Mouse (Mus musculus): ENCODE results near the gene Tmem163. TPM values are rescaled to one million over a fixed set of nuclear protein-coding genes. Genes with fewer than 3 reads are reported as not detected.

The Tmem163 gene
- polyA plus RNA-seq (2014; fragmentation: Nextera tagmentation; extraction: Ambion mirVana), result 64.0 and 64.8 TPM in 2 replicates

DNA sequence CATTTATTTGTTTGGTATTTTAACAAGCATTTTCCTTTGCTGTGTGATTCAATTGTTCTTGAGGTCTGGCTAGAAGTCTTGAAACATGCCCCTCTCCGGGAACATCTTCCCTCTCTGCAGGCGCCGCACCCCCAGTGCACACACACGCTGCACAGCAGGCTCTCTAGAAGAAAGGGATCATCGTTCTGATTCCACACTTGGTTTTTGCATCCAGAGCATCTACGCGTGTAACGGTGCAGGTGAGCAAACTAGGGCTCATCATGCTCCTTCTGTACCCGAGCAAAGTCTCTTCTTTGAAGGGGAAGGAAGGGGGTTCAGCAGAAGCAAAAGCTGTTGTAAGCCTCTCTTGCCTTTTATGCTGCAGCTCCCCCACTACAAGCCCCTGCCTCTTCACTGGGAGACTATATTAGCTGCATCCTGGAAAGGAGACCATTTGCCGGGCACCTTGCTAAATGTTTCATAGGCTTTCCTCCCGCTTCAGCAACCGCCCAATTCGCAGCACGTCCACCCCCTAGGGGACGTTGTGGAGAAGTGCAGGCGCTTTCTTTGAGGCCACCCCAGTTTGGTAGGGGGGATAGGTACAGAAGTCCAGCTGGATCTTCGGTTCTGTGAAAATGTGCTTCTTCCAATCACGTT lies at the start of gene Tmem163:
Tmem163 (minus strand) TSS at position 51 of the 636 bp plus-strand sequence.
- peak within 1 kb of the TSS; percentile 82 for H3K9ac ChIP-seq (replicated peaks; ENCODE audit: low read length)
- 7% methylated on average over 18 of the region's 18 CpGs for WGBS

DNA sequence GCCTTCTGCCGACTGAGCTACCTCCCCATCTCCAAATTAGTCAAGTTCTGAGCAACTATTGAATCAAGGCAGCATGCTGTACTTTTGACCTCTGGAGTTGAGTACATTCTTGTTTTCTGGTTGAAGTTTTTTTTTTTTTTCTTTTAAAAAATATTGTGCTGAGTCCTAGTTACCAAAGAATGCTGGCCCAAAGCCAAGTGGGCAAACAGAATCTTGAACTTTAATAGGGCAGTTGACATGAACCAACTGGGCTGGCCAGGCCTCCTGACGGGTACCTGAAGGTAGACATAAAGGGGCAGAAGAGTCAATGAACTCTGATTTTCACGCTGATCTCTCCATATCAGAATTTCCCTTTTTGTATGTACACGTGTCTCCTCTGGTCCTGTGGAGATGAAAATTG lies 49.7 kb upstream of the Tmem163 start, which contains the start of gene Acmsd:
Acmsd (plus strand) TSS at position 318 of the 400 bp plus-strand sequence.
- Histone ChIP-seq H3K4me3 (replicated peaks; ENCODE audit: low read depth, low read length) (no peak within 1 kb of the TSS), H3K27ac (replicated peaks; ENCODE audit: low read depth, low read length) (no peak within 1 kb of the TSS), H3K27me3 (ENCODE audit: control insufficient read depth, insufficient read depth, low read length) (no peaks in the 10 kb centered on the region), H3K9ac (replicated peaks; ENCODE audit: low read length) (no peak within 1 kb of the TSS), H3K9me3 (ENCODE audit: control insufficient read depth, low read length) (no peaks in the 10 kb centered on the region), H3K4me1 (ENCODE audit: control insufficient read depth, insufficient read depth, low read length) (no peaks in the 10 kb centered on the region), H3K36me3 (ENCODE audit: control insufficient read depth, insufficient read depth, low read length) (no peaks in the 10 kb centered on the region), H3K4me2 (ENCODE audit: low read length) (no peak within 1 kb of the TSS)
- 96% methylated on average over 4 of the region's 4 CpGs for WGBS
- ATAC-seq (ENCODE audit: low FRiP score, low TSS enrichment), result no peak
- no peak for DNase-seq

More for the DNA sequence above, at the start of gene Tmem163:
- H3K27me3 ChIP-seq (ENCODE audit: control insufficient read depth, insufficient read depth, low read length), result peaks cover 11% of the 10 kb centered on the region; the same call in 1 of the 2 replicates
- H3K4me3 ChIP-seq (replicated peaks; ENCODE audit: low read depth, low read length), result peak within 1 kb of the TSS; percentile 70
- peaks cover 9% of the 10 kb centered on the region for H3K4me1 ChIP-seq (ENCODE audit: control insufficient read depth, insufficient read depth, low read length)
- ATAC-seq (ENCODE audit: low FRiP score, low TSS enrichment) (peak; percentile 29; the same call in 1 of the 2 replicates), DNase-seq (peak; percentile 89)
- H3K9me3 ChIP-seq (ENCODE audit: control insufficient read depth, low read length), result no peaks in the 10 kb centered on the region
- H3K27ac ChIP-seq (replicated peaks; ENCODE audit: low read depth, low read length), result peak within 1 kb of the TSS; percentile 70
- no peaks in the 10 kb centered on the region for H3K36me3 ChIP-seq (ENCODE audit: control insufficient read depth, insufficient read depth, low read length)
- peak within 1 kb of the TSS; percentile 87 for H3K4me2 ChIP-seq (ENCODE audit: low read length)

DNA sequence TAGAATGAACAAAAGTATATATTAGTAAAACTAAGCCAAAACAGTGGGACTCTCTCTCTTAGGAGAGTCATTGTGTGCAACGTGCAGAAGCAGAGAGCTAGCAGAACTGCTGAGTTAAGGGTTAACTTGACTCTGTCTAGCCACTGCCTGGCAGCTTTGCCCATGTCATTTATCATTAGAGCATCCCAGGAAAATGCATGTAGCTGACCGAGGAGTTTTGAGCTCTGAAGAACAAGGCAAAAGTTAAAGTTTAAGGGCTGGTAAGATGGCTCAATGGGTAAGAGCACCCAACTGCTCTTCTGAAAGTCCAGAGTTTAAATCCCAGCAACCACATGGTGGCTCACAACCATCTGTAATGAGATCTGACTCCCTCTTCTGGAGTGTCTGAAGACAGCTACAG lies 44.2 kb upstream of the Tmem163 start:
- Histone ChIP-seq H3K9ac (replicated peaks; ENCODE audit: low read length) (no peak overlapping the region), H3K4me1 (ENCODE audit: control insufficient read depth, insufficient read depth, low read length) (no peaks in the 10 kb centered on the region), H3K27ac (replicated peaks; ENCODE audit: low read depth, low read length) (no peak overlapping the region), H3K36me3 (ENCODE audit: control insufficient read depth, insufficient read depth, low read length) (no peaks in the 10 kb centered on the region), H3K27me3 (ENCODE audit: control insufficient read depth, insufficient read depth, low read length) (no peaks in the 10 kb centered on the region), H3K4me2 (ENCODE audit: low read length) (no peak overlapping the region), H3K9me3 (ENCODE audit: control insufficient read depth, low read length) (no peaks in the 10 kb centered on the region), H3K4me3 (replicated peaks; ENCODE audit: low read depth, low read length) (no peak overlapping the region)
- DNase-seq, result no peak
- WGBS, result 59% methylated on average over 2 of the region's 2 CpGs
- ATAC-seq (ENCODE audit: low FRiP score, low TSS enrichment), result no peak

DNA sequence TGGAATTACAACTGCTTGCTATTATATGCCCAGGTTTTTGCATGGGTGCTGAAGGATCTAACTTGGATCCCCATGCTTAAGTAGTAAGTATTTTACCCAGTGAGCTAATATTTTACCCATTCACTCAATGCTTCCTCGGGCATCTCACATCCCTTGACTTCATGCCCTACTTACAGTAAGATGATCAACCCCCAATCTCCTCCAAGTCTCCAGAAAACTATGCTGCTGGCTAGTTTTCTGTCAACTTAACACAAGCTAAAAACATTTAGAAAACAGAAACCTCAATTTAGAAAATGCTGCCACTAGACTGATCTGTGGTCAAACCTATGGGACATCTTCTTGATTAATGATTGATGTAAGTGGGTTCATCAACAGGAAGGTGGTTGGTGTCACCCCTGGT lies 38.9 kb upstream of the Tmem163 start:
- 89% methylated on average over 1 of the region's 1 CpGs for WGBS
- no peaks in the 10 kb centered on the region for H3K4me1 ChIP-seq (ENCODE audit: control insufficient read depth, insufficient read depth, low read length)
- H3K36me3 ChIP-seq (ENCODE audit: control insufficient read depth, insufficient read depth, low read length), result no peaks in the 10 kb centered on the region
- no peak overlapping the region for H3K27ac ChIP-seq (replicated peaks; ENCODE audit: low read depth, low read length)
- ATAC-seq (ENCODE audit: low FRiP score, low TSS enrichment), result no peak
- H3K27me3 ChIP-seq (ENCODE audit: control insufficient read depth, insufficient read depth, low read length), result no peaks in the 10 kb centered on the region
- H3K9ac ChIP-seq (replicated peaks; ENCODE audit: low read length), result no peak overlapping the region
- H3K9me3 ChIP-seq (ENCODE audit: control insufficient read depth, low read length), result no peaks in the 10 kb centered on the region
- DNase-seq, result no peak
- no peak overlapping the region for H3K4me3 ChIP-seq (replicated peaks; ENCODE audit: low read depth, low read length)
- H3K4me2 ChIP-seq (ENCODE audit: low read length), result no peak overlapping the region

DNA sequence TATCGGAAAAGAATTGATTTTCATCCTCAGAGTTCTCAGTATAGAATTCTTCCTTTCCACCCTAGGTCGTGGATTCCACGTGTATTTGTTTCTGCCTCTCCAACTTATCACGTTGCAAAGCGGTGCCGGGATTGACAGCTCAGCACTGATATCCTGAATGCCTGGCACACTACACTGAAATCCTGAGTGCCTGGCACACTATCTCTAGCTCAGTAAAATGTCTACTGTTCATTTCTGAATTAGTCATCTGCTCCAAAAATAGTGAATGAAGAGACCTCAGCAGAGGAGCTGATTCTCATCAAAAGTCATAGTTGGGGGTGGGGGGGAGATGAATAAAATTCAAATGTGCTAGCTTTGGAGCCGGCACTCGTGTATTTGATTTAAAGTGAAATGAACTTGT lies 37.1 kb upstream of the Tmem163 start:
- H3K4me3 ChIP-seq (replicated peaks; ENCODE audit: low read depth, low read length), result no peak overlapping the region
- H3K36me3 ChIP-seq (ENCODE audit: control insufficient read depth, insufficient read depth, low read length), result no peaks in the 10 kb centered on the region
- H3K27ac ChIP-seq (replicated peaks; ENCODE audit: low read depth, low read length), result no peak overlapping the region
- DNase-seq, result no peak
- H3K4me2 ChIP-seq (ENCODE audit: low read length), result no peak overlapping the region
- 94% methylated on average over 8 of the region's 8 CpGs for WGBS
- H3K27me3 ChIP-seq (ENCODE audit: control insufficient read depth, insufficient read depth, low read length), result no peaks in the 10 kb centered on the region
- no peak overlapping the region for H3K9ac ChIP-seq (replicated peaks; ENCODE audit: low read length)
- H3K9me3 ChIP-seq (ENCODE audit: control insufficient read depth, low read length), result no peaks in the 10 kb centered on the region
- ATAC-seq (ENCODE audit: low FRiP score, low TSS enrichment), result no peak
- no peaks in the 10 kb centered on the region for H3K4me1 ChIP-seq (ENCODE audit: control insufficient read depth, insufficient read depth, low read length)

DNA sequence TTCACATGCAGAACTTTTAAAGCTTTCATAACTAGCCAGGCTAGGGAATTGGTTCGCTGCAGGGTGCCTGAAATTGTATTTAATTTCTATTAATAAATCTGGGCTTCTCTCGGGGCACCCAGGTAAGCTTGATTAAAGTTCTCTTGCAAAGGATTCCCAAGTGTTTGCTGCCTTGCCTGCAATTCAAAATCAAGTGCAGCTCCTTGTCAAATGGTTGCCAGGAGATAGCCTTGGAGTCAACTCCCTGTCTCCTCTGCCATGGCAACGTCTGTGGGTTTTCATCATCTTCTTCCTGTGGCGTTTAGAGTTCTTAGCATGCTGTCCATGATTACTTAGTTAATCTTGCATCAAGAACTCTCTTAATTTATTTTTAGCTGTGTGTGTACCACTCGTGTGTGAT lies 26.9 kb upstream of the Tmem163 start:
- Histone ChIP-seq H3K9me3 (ENCODE audit: control insufficient read depth, low read length) (no peaks in the 10 kb centered on the region), H3K9ac (replicated peaks; ENCODE audit: low read length) (no peak overlapping the region), H3K4me1 (ENCODE audit: control insufficient read depth, insufficient read depth, low read length) (no peaks in the 10 kb centered on the region), H3K27me3 (ENCODE audit: control insufficient read depth, insufficient read depth, low read length) (no peaks in the 10 kb centered on the region), H3K36me3 (ENCODE audit: control insufficient read depth, insufficient read depth, low read length) (no peaks in the 10 kb centered on the region), H3K4me3 (replicated peaks; ENCODE audit: low read depth, low read length) (no peak overlapping the region), H3K27ac (replicated peaks; ENCODE audit: low read depth, low read length) (no peak overlapping the region), H3K4me2 (ENCODE audit: low read length) (no peak overlapping the region)
- peak; percentile 31 for DNase-seq
- 61% methylated on average over 5 of the region's 5 CpGs for WGBS
- no peak for ATAC-seq (ENCODE audit: low FRiP score, low TSS enrichment)

DNA sequence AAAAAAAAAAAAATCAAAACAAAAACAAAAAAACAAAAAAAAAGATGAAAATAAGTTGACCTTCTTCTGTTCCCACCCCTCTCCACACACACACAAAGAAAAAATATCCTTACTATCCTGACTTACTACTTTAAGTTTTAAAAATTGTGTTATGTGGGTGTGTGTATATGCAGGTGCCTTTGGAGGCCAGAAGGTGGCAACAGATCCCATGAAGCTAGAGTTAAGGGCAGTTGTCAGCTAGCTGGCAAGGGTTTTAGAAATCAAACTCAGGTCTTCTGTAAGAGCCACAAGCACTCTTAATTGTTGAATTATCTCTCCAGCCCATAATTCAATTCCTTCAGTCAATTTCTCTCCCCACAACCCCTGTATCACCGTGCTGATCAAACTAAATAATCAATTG lies 22.8 kb upstream of the Tmem163 start:
- Histone ChIP-seq H3K4me3 (replicated peaks; ENCODE audit: low read depth, low read length) (no peak overlapping the region), H3K9ac (replicated peaks; ENCODE audit: low read length) (no peak overlapping the region), H3K27me3 (ENCODE audit: control insufficient read depth, insufficient read depth, low read length) (no peaks in the 10 kb centered on the region), H3K4me2 (ENCODE audit: low read length) (no peak overlapping the region), H3K4me1 (ENCODE audit: control insufficient read depth, insufficient read depth, low read length) (no peaks in the 10 kb centered on the region), H3K36me3 (ENCODE audit: control insufficient read depth, insufficient read depth, low read length) (no peaks in the 10 kb centered on the region), H3K9me3 (ENCODE audit: control insufficient read depth, low read length) (no peaks in the 10 kb centered on the region), H3K27ac (replicated peaks; ENCODE audit: low read depth, low read length) (no peak overlapping the region)
- WGBS, result 86% methylated on average over 1 of the region's 1 CpGs
- no peak for ATAC-seq (ENCODE audit: low FRiP score, low TSS enrichment)
- no peak for DNase-seq

DNA sequence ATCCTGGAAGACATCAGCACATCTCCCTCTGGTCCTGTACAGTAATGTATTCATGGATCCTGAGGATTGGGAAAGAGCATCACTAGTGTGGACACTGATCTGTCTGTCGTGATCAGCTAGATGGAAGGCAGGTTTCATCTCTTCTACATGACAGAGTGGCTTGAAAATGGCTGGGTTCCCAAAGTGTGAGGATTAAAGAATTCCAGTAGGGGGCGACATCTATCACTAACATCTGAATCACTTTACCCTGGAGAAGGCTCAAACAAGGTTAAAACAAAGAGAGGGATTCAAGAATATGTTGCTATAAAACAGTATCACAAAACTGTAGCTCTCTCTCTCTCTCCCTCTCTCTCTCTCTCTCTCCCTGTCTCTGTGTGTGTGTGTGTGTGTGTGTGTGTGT lies 17.2 kb upstream of the Tmem163 start:
- ATAC-seq (ENCODE audit: low FRiP score, low TSS enrichment) (no peak), DNase-seq (peak; percentile 62)
- Histone ChIP-seq H3K4me3 (replicated peaks; ENCODE audit: low read depth, low read length) (no peak overlapping the region), H3K36me3 (ENCODE audit: control insufficient read depth, insufficient read depth, low read length) (no peaks in the 10 kb centered on the region), H3K9me3 (ENCODE audit: control insufficient read depth, low read length) (no peaks in the 10 kb centered on the region), H3K4me2 (ENCODE audit: low read length) (no peak overlapping the region), H3K4me1 (ENCODE audit: control insufficient read depth, insufficient read depth, low read length) (no peaks in the 10 kb centered on the region), H3K9ac (replicated peaks; ENCODE audit: low read length) (no peak overlapping the region), H3K27ac (replicated peaks; ENCODE audit: low read depth, low read length) (no peak overlapping the region), H3K27me3 (ENCODE audit: control insufficient read depth, insufficient read depth, low read length) (no peaks in the 10 kb centered on the region)
- WGBS, result 39% methylated on average over 2 of the region's 2 CpGs

Measured in midbrain, embryonic 14.5 days (tissue).